Mouse (Mus musculus) ES-CJ7 (cell line): Measurements from ENCODE around the gene Uts2r.
A peak's percentile ranks its signal among the peaks of the same experiment; 100 is the strongest.

ENCODE experiments used
- DNase-seq: peaks from one replicate; pipeline ENCODE4 v3.0.0; 2011; ENCODE audit warnings: low read depth, low spot score

The Uts2r gene

DNA sequence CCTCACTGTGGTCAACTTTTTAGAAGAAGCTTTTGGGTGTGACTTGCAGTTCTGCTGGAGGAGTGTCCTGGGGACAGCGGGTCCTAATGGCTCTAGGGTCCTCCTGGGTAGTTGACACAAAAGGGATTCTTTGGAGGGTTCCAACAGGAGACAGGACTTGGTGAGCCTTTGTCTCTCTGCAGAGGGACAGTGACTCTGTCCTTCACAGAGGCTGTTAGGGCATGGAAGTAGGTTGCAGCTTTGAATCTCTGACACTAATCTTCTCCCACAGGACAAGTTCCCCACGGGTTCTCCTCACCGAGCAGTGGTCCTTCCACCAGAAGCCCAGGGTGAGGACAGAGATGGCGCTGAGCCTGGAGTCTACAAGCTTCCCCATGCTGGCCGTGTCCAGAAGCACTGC lies at the start of gene Uts2r:
TSS of gene Uts2r (plus strand) at position 301 of the 400 bp plus-strand sequence.
- no peak for DNase-seq

DNA sequence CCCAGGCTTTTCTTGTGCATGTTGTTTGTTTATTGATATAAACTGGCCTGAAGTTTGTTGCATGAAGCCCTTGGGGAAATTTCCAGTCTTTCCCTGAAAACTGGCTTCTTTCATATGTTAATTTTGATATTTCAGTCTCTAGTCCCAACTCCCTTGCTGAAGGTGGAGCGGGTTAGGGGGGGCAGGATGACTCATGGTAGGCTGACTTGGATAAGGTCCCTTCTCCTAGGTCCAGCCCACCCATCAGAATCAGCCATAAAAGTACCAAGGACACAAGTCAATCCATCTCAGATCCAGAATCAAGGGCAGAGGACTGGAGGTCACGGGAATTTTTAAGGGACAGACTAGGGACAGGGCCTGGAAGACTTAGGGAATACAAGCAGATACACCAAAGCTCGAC lies 49.0 kb upstream of the Uts2r start:
- DNase-seq = no peak

DNA sequence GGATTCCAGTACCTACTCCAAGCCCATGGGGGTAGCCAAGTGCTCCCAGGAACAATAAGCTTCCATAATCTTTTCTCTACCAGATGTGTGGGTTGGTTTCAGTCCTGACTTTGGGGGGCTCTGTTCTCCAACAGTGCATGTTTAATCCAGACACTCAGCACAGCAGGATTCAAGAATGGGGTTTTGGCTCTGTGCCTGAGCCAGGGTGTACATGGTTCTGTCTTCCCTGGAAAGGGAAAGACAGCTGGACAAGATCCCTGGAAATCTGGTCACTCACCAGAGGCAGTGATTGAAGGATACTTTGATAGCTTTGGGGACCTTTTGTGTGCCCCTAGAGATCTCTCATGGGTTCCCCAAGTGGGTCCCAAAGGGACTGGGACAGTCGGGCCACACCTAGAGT lies 48.5 kb upstream of the Uts2r start:
- no peak for DNase-seq

GRCm38 (mm10) chr11:121112091-121112775 lies 47.8 kb upstream of the Uts2r start:
- no peak for DNase-seq

DNA sequence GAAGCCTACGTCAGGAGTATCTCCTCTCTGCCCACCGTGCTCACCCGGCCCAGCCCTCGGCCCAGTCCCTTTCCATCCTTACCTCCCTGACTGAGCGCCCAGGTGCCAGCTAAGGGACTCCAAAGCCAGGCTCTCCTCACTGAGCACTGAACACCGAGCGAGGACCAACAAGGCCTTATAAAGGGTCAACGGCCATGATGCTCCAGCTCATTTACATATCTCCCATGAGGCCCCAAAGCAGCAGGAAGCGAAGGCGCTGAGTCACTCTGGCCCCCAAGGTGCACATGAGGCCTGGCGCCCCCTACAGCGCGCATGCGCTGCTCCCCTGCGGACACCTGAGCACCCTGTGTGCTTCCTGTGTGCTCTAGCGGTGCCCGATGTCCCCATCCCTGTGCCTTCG lies 42.0 kb upstream of the Uts2r start:
- DNase-seq = peak; percentile 61

DNA sequence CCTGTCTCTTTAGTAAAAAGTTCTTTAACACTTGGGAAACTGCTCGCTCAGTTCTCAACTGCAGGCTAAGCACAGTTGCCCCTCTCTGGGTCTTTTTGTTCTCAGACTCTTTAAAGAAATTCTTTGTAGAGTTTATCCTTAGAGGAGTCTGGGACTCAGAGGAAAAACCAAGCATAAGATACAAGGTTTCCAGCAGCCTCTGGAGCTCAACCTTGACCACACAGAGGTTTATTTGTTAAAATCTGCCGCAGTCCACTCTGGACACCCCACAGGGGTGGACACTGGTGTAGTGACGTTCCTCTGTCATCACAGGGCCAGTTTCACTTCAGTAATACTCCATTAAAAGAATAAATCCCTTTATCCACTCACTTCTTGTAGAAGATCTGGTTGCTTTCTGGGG lies 41.5 kb upstream of the Uts2r start, which contains the start of gene Tex19.2:
TSS of gene Tex19.2 (minus strand) at position 101 of the 400 bp plus-strand sequence.
- DNase-seq = no peak

GRCm38 (mm10) chr11:121121151-121121550 lies 38.9 kb upstream of the Uts2r start:
- no peak for DNase-seq

GRCm38 (mm10) chr11:121122024-121122670 lies 37.9 kb upstream of the Uts2r start:
- DNase-seq = no peak

GRCm38 (mm10) chr11:121123438-121123837 lies 36.6 kb upstream of the Uts2r start:
- DNase-seq = no peak

DNA sequence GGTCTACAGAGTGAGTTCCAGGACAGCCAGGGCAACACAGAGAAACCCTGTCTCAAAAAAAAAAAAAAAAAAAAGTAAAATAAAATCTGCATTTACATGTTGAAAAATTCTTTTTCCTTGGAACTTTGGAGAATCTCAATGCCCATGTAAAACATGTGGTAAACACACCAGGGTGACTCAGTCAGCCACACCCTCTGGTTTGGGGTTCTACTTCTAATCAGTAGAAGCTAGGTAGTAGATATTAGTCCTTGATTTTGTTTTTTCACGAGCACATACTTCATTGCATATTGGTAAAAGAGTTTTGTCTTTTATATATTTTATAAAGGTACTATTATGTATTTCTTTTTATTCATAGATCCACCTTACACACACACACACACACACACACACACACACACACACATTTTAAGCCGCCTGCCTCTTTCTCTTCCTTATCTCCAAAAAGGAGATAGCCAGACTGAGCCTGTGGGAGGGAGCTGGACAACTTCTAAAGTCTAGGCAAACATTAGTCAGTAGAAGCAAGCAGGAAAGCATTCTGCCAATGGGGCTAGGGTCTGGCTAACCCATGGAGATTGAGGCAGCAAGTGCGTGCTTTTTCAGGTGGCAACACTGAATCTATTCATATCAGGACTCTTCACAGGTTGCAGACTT lies 34.4 kb upstream of the Uts2r start:
- no peak for DNase-seq

GRCm38 (mm10) chr11:121126395-121126794 lies 33.7 kb upstream of the Uts2r start:
- DNase-seq = peak; percentile 84

DNA sequence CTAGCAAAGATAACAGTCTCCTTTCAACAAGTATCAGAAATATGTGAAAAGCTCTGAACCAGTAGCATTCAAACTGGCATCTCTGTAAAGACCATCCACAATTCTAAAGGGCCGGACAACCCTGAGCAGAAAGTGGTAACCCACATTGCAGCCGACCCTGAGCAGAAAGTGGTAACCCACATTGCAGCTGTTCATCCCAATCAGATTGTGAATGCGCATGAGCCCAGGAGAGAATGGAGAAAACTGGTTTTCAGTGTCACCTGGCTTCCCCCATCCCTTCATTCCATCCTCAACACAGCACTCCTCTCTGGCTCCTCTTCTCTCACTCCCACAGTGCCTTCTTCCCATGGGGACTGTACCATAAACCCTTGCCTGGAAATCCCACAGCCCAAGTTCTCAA lies 32.6 kb upstream of the Uts2r start:
- DNase-seq = no peak

DNA sequence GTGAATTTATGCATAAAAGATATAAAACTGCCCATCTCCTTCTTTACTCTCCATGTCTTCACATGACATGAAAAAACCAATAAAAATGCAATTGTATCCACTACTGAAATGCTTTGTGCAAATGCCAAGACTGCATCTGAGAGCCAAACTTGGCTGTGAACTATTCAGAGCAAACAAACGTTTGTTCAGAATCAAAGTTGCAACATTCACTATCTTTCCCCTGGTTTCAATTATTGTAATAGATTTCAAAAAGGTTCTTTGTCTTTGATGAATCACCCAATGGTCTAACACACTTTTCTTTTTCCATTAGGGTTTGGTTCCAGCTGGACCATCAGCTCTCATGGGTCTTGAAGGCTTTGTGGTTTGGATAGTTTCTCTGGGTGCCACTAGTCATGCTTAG lies 30.5 kb upstream of the Uts2r start:
- no peak for DNase-seq

GRCm38 (mm10) chr11:121134600-121134999 lies 25.5 kb upstream of the Uts2r start:
- no peak for DNase-seq

GRCm38 (mm10) chr11:121137682-121138081 lies 22.4 kb upstream of the Uts2r start:
- DNase-seq = no peak

- DNase-seq = peak; percentile 19
Observed at GRCm38 (mm10) chr11:121138732-121139131, 21.3 kb upstream of the Uts2r start.

GRCm38 (mm10) chr11:121143325-121144015 lies 16.6 kb upstream of the Uts2r start:
- no peak for DNase-seq

- peak; percentile 95 for DNase-seq
Observed at GRCm38 (mm10) chr11:121145865-121146264, 14.2 kb upstream of the Uts2r start, which contains the start of gene Tex19.1. TSS of gene Tex19.1 (plus strand) at chr11:121146143.

GRCm38 (mm10) chr11:121148193-121148592 lies 11.9 kb upstream of the Uts2r start:
- peak; percentile 45 for DNase-seq

DNA sequence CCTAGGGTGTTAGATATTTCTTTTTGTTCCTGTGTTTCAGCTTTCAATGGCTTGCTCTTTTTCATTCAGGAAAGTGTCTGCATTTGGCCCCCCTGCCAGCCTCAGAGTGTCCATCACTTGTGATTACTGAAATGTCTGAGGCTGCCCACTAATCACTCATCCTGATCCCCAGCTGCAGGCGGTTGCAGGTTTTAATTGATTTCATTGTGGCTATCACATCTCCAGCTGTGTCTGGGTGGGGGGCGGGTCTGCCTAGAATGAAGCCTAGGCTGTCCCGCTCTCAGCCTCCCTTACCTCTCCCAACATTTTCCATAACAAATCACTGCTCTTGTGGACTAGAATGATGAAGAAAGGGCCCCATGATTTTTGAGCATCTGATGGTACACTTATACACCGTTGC lies 5.9 kb upstream of the Uts2r start:
- peak; percentile 37 for DNase-seq

- DNase-seq = peak; percentile 28
Observed at GRCm38 (mm10) chr11:121156411-121156891, 3.6 kb upstream of the Uts2r start.
